Mouse (Mus musculus) brown adipose tissue, adult 24 weeks (tissue): ENCODE measurements around the gene Kcnk7. TPM values are rescaled to one million over a fixed set of nuclear protein-coding genes. Genes with fewer than 3 reads are reported as not detected.
"Not testable (repeated sequence)": the region's sequence is repeated elsewhere in the genome, so short reads cannot be mapped to it uniquely, and the experiment has no call there.

ENCODE experiments used
- H3K27ac ChIP-seq: fragments of 200-500 bp; replicated peaks from 2 replicates; pipeline ENCODE4 v1.5.1; 2012; ENCODE audit warnings: low read depth, mild to moderate bottlenecking, low read length
- H3K4me1 ChIP-seq: fragments of 200-500 bp; 2 replicates; pipeline ENCODE4 v1.6.1; 2012; ENCODE audit warnings: low read length, mixed read lengths; ENCODE audit not compliant: control insufficient read depth, insufficient read depth, insufficient read length
- H3K4me3 ChIP-seq: fragments of 200-500 bp; 2 replicates; pipeline ENCODE4 v1.5.1; 2012; ENCODE audit warnings: low read depth, mild to moderate bottlenecking, low read length, moderate library complexity; ENCODE audit not compliant: insufficient read depth
- polyA plus RNA-seq: library from polyadenylated mRNA; stranded (reverse); fragments of >200 nt; gene quantifications from 2 replicates; pipeline ENCODE4 v1.2.4, GENCODE M21; 2012; ENCODE audit not compliant: missing spikeins, insufficient read depth, insufficient read length

Kcnk7 gene
- polyA plus RNA-seq, 1 experiment = not detected

GRCm38 (mm10) chr19:5686437-5686836, 17.7 kb upstream of the Kcnk7 start:
- Histone ChIP-seq H3K4me3 (no peak overlapping the region), H3K4me1 (no peaks in the 10 kb centered on the region; the same call in 1 of the 2 replicates), H3K27ac (no peak overlapping the region)

- not testable (repeated sequence) for H3K4me1 ChIP-seq, H3K27ac ChIP-seq
- peak overlapping the region; percentile 71 for H3K4me3 ChIP-seq
These were observed 17.2 kb upstream of the Kcnk7 start for GRCm38 (mm10) chr19:5686954-5687353.

GRCm38 (mm10) chr19:5687738-5688137, 16.4 kb upstream of the Kcnk7 start:
- H3K4me1 ChIP-seq = no peaks in the 10 kb centered on the region; the same call in 1 of the 2 replicates
- no peak overlapping the region for H3K27ac ChIP-seq
- H3K4me3 ChIP-seq = peak overlapping the region; percentile 71

GRCm38 (mm10) chr19:5688200-5689087, 15.7 kb upstream of the Kcnk7 start, which contains the start of the genes Map3k11 and Pcnx3:
TSS of gene Map3k11 (plus strand) at chr19:5688742.
TSS of gene Pcnx3 (minus strand) at chr19:5688908.
- Histone ChIP-seq H3K4me3 (peak within 1 kb of the TSS; percentile 92), H3K27ac (peak within 1 kb of the TSS; percentile 93), H3K4me1 (no peaks in the 10 kb centered on the region; the same call in 1 of the 2 replicates)

- H3K4me1 ChIP-seq = peaks cover 4% of the 10 kb centered on the region
- peak overlapping the region; percentile 92 for H3K4me3 ChIP-seq
- H3K27ac ChIP-seq = peak overlapping the region; percentile 80
These were observed 15.1 kb upstream of the Kcnk7 start for GRCm38 (mm10) chr19:5689088-5689428.

GRCm38 (mm10) chr19:5689565-5690342, 14.4 kb upstream of the Kcnk7 start:
- H3K4me3 ChIP-seq = peak overlapping the region; percentile 92
- H3K4me1 ChIP-seq = peaks cover 4% of the 10 kb centered on the region
- H3K27ac ChIP-seq = peak overlapping the region; percentile 93

GRCm38 (mm10) chr19:5690343-5690735, 13.8 kb upstream of the Kcnk7 start:
- peak overlapping the region; percentile 93 for H3K27ac ChIP-seq
- peaks cover 4% of the 10 kb centered on the region for H3K4me1 ChIP-seq
- H3K4me3 ChIP-seq = peak overlapping the region; percentile 92

- H3K4me3 ChIP-seq = peak overlapping the region; percentile 92
- H3K4me1 ChIP-seq = peaks cover 4% of the 10 kb centered on the region
- H3K27ac ChIP-seq = peak overlapping the region; percentile 93
These were observed 12.6 kb upstream of the Kcnk7 start for GRCm38 (mm10) chr19:5691601-5692000.

- Histone ChIP-seq H3K4me3 (peak overlapping the region; percentile 92), H3K27ac (peak overlapping the region; percentile 93), H3K4me1 (peaks cover 4% of the 10 kb centered on the region)
These were observed 11.9 kb upstream of the Kcnk7 start for GRCm38 (mm10) chr19:5692086-5692912.

GRCm38 (mm10) chr19:5692913-5693396, 11.2 kb upstream of the Kcnk7 start:
- peak overlapping the region; percentile 92 for H3K4me3 ChIP-seq

GRCm38 (mm10) chr19:5693801-5694200, 10.4 kb upstream of the Kcnk7 start:
- H3K27ac ChIP-seq = peak overlapping the region; percentile 93
- peak overlapping the region; percentile 92 for H3K4me3 ChIP-seq
- peaks cover 4% of the 10 kb centered on the region for H3K4me1 ChIP-seq

More at GRCm38 (mm10) chr19:5692913-5693396, 11.2 kb upstream of the Kcnk7 start:
- Histone ChIP-seq H3K27ac (peak overlapping the region; percentile 93), H3K4me1 (peaks cover 4% of the 10 kb centered on the region)

GRCm38 (mm10) chr19:5695849-5696462, 8.2 kb upstream of the Kcnk7 start:
- Histone ChIP-seq H3K4me3 (no peak overlapping the region), H3K4me1 (peaks cover 4% of the 10 kb centered on the region), H3K27ac (no peak overlapping the region)

- H3K4me1 ChIP-seq = peaks cover 7% of the 10 kb centered on the region
- peak overlapping the region; percentile 39 for H3K27ac ChIP-seq
These were observed 819 bp downstream of the Kcnk7 start for GRCm38 (mm10) chr19:5704801-5705571.

More at GRCm38 (mm10) chr19:5704801-5705571, 819 bp downstream of the Kcnk7 start:
- H3K4me3 ChIP-seq = no peak overlapping the region
